Mouse (Mus musculus) frontal cortex, adult (tissue): ENCODE results near the gene C530008M17Rik.
A peak's percentile ranks its signal among the peaks of the same experiment; 100 is the strongest.

Experiments
- ATAC-seq: cut with Nextera tagmentation; 2 replicates; pipeline ENCODE4 v1.9.2; 2017; ENCODE audit warnings: mild to moderate bottlenecking, moderate library complexity, mixed read lengths; ENCODE audit not compliant: low TSS enrichment

Gene C530008M17Rik

DNA sequence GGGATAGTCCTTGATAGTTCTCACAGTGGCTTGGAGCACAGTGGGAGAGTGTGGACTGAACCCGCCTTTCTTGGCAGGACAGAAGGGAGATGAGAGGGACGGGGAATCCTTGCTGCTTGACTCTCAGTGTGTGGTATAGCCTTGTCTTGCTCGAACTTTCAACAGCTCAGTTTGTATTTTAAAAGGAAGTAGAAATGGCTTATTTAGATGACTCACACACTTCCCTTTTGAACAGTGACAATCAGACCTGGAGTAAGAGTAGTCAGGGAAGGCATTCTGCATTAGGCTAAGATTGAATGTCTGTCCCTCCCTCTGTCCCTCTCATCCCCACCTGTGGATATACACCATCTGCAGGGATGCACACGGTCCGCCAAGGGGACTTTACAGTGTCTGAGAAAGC lies 115.1 kb downstream of the C530008M17Rik start:
- no peak for ATAC-seq

- ATAC-seq: no peak
Observed at GRCm38 (mm10) chr5:76772831-76773230, 116.5 kb downstream of the C530008M17Rik start.

DNA sequence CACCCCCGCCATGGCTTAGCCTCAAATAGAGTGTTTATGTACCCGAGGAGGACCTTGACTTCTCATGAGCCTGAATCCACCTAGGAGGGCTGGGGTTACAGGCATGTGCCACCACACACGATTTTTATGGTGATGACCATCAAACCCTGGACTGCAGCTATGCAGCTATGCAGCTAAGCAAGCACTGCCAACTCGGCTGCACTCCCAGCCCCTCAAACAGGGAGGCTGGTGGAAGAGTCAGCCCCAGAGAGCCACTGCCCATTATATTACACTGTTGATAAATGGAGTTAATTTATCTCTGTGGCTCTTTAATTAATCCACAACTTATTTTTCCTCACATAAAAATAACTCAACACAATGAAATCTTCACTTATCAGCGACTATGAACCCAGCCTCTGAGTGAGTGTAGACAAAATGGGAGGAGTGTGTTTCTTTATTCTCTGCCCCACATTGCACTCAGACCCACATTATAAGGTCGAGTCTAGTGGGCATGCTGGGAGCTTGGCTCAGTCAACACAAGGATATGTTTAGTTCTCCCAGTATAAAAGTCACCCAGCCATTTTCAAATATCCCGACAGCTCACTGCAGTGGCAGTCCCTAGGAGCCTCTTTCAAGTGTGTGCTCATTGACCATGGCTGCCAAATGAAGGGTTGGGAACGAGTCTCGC lies 117.3 kb downstream of the C530008M17Rik start:
- ATAC-seq: no peak

DNA sequence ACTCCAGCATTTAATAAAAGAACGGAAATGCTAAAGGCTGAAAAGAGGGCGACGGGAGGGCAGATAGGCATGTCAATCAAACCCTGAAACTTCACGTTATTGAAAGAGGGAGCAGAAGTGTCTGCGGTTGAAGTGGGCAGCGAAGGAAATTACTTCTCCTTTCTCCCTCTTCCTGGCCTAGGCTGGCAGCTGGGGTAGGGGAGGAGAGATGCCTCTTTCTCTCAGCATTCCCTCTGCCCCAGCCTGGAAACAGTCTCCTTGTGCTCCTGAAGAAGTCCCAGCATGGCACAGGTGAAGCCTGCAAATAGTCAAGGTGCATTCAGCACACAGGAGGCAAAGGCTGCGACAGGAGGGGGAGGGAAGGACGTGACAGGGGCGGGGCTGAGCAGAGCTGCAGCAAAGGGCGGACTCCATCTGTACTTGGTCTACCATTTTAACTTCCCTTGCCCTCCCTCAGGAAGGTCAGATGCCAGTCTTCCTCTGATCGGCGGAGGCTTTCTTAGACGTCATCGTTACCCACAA lies 122.8 kb downstream of the C530008M17Rik start:
- no peak for ATAC-seq

DNA sequence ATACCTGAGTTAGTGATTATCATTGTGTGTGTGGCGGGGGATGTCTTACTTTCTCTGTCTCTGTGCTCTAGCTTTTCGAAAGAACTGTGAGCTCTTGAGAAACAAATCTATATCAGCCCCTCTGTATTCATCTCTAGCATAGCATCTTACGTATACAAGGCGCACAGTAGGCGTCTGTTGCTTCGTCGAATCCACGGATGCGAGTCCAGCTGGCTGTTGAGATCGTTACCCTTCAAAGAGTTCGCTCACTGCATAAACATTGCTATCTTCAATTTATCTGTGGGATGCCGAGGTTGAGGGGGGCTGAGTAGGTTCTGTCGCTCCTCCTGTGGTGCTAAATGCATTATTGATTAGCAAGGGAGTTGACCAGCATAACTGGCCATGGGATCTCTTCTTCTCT lies 125.6 kb downstream of the C530008M17Rik start:
- no peak for ATAC-seq

DNA sequence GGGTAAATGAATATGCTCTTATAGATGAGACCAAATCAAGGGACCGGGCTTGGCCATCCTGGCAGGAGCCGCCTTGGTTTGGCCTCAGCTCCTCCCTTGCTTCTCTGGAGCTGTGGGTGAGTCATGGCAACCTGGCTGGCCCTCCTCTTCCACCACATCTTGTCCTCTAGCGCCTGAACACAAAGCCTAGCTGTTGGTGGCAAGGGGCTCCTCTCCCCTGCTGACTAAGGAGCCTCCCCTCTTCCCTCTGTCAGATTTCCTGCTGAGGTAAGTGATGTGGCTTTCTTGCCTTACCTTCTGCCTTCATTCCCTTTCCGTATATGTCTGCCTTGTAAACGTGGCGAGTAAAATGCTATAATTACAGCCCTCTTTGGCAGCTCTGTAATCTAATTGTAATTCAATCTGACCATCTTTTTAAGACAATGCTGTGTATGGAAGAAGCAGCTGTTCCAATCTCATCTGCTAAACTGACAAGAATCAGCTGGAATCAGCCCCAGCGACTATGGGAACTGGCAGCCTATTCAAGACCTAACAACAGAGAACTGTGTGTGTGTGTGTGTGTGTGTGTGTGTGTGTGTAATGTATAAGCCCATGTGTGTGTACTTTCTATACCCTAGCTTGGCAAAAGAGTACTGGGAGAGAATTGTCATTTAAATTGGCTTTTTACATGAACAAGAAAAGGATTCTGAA lies 126.2 kb downstream of the C530008M17Rik start:
- peak; percentile 63 for ATAC-seq

- peak; percentile 5; the same call in 1 of the 2 replicates for ATAC-seq
Observed at GRCm38 (mm10) chr5:76783104-76783441, 126.8 kb downstream of the C530008M17Rik start.

DNA sequence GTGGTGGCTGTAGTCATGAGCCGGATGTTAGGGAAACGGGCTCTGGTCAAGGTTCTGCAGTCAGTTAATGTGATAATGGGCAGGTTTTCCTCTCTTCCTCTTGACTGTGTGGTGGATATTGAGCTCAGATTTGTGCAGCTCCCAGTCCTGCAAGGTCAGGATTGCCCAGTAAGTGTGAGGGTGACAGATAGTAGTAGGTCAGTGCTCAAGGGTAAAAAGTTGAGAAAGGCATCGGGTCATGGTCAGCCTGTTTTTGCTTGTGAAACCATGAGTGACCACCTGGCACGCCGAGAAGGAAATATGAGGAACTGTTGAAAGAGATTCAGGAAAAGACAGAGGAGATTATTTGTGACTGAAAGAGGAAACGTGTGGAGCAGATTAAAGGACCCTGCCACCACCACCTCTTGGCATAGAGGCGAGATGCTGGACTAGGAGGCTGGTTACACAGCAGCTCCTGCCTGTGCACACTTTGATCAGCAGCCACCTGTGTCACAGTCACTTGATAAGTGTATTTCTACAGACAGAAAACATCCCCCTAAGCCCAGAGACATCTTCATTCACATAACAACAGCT lies 127.9 kb downstream of the C530008M17Rik start:
- ATAC-seq: no peak

DNA sequence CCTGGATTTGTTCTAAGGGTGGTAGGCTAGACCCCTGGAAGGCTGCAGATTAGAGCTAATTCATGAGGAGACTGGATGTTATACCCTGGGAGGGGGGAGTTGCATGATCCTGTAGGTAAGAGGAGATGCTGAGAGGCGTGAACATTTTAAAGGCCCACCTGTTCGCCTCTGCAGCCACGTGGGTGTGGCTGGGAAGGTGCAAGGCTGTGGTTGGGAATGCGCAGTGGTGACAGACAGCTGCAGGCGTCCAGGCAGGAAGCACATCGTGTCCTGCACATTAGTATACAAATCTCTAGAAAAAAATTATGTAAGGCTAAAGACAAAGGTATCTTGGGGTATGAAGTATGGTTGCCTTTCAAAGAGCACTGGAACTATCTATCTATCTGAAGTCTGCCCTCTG lies 128.7 kb downstream of the C530008M17Rik start:
- ATAC-seq: no peak

DNA sequence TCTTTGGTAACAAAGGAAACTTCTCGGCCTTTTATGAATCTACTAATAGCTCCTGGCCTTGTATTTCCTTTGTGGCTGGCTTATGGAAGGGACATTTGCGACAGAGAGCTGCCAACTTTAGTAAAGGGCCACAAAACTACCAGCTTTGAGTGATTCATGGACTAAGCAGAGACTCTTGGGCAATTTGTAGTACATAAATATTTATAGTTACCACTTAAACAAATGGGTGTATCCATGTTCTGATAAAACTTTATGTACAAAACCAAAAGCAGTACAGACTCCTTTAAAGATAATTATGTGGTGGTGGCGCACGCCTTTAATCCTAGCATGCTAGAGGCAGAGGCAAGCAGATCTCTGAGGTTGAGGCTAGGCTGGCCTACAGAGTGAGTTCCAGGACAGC lies 133.6 kb downstream of the C530008M17Rik start:
- ATAC-seq: no peak

DNA sequence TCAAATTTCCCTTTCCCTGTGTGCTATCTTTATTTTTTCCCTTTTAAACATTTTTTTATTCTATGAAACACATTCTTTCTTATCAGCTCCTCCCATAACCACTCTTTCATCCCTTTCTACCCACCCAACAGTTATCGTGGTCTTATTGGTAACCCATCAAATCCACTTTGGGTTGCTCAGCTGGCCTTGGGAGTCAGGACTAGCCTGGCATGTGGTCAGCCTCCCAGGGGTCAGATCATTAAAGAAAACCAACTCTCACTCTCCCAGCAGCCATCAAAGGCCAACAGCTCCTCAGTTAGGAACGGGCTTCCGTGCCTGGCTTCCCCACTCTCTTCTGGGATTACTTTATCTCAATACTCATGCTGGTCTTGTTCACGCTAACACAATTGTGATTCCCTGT lies 135.0 kb downstream of the C530008M17Rik start:
- ATAC-seq: no peak

- no peak for ATAC-seq
Observed at GRCm38 (mm10) chr5:76792720-76793119, 136.4 kb downstream of the C530008M17Rik start.

- no peak for ATAC-seq
Observed at GRCm38 (mm10) chr5:76798043-76798442, 141.7 kb downstream of the C530008M17Rik start.

GRCm38 (mm10) chr5:76799471-76799870 lies 143.2 kb downstream of the C530008M17Rik start:
- no peak for ATAC-seq

DNA sequence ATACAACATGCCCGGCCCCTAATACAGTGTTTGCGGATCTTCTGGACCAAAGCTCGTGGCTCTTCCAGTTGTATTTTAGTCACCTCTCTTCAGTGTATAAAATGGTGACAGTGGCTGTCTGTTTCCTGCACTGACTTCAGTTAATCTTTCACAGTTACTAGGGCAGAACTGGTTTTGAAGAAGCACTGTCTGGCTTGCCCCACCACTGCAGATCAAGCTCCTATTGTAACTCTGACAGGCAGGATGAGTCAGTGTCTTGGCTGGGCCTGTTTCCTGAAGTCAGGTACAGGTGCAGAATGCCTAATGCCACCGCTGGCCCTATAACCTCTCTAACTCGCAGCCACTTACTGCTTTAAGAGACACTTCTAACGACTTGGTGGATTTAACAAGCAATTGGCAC lies 152.7 kb downstream of the C530008M17Rik start:
- ATAC-seq: no peak

DNA sequence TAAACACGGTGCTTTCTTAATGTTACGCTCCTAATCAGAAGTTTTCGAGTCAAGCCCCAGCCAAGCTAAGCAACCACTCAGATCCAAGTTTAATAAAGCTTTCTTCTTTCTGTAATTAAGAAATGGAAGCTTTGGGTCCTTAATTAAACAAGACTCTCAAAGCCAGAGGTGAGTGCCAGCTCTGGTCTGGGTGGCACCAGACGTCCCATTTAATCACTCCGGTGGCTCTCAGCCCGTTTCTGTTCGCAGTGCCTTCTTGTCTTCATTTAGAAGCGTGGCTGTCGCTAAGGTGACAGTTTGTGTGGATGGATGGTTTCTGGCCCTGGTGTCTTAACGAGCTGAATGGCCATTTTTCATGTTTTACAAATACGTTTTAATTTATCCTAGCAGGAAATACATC lies 158.7 kb downstream of the C530008M17Rik start:
- no peak for ATAC-seq

DNA sequence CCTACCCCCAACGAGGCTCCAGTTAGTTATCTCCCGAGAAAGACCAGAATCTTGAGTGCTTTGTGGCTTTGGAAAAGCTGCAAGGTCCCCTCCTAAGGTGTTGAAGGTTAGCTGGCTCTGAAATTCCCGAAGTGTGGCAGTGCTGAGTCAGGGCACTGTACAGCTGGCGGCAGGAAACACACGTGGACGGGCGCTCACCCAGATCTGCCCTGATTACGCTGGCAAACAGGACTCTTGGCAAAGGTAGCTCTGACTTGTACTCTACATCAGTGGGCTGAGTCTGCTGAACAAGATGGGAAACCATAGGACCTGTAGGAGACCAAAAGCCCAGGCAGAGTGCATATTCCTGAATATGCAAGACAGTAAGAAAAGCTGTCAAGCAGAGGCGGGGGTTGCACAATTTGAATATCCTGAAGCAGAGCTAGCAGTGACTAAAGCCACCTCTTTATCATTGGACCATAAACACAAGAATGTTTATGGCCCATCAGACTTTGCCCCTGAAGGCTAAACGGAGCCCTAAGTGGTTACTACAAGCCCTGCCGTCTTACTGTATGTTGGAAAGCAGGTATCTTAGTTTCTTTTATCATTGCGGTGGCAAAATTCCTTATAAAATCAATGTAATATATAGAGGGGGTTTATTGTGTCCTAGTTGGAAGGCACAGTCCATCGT lies 159.6 kb downstream of the C530008M17Rik start:
- ATAC-seq: peak; percentile 53

GRCm38 (mm10) chr5:76816748-76817147 lies 160.4 kb downstream of the C530008M17Rik start:
- ATAC-seq: no peak

DNA sequence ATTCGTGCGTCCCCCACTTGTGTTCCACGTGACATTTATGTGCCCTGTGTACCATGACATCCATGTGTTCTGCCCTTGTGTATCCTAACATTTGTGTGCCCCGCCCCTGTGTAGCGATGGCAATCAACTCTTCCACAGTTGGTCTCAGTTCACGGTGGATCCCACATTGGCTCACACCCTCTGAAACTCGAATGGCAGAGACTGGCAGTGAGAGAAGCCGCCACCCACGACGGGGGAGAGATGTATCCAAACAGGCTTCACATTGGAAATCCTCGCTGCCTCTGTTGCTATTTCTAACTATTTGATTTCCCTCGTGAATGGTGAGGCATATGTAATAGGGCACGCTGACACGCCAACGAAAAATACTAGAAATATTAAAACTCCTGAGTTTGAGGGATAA lies 161.4 kb downstream of the C530008M17Rik start:
- peak; percentile 63; the same call in 1 of the 2 replicates for ATAC-seq

DNA sequence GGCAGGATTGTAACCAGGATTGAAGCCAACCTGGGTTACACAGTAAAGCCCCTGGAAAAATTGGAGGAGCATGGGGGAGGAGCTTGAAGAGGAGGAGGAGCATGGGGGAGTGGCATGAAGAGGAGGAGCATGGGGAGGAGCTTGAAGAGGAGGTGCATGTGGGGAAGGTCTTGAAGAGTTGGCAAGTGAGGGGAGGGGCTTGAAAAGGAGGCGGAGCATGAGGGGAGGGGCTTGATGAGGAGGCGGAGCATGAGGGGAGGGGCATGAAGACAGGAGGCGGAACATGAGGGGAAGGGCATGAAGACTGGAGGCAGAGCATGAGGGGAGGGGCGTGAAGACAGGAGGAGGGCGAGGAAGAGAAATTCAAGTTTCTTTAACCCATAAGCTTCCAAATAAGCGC lies 162.5 kb downstream of the C530008M17Rik start:
- ATAC-seq: no peak

DNA sequence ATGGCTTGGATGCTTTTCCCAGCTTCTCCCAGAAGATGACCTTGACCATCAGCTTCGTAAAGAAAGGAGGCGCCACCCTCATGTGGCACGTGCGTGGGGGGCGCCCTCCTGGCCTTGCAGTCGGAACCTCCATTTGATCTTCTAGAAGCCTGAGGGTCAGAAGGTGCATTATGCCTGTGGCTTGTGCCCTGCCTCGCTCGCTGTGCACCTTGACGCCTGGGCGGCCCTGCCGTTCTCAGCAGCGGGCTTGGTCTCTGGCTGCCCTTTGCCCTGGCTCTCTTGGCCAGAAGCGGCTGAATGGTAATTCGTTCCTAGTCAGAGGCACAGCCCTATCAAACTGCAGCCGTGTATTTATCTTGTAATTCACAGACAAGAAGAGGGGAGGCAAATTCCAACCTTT lies 165.8 kb downstream of the C530008M17Rik start:
- no peak for ATAC-seq

DNA sequence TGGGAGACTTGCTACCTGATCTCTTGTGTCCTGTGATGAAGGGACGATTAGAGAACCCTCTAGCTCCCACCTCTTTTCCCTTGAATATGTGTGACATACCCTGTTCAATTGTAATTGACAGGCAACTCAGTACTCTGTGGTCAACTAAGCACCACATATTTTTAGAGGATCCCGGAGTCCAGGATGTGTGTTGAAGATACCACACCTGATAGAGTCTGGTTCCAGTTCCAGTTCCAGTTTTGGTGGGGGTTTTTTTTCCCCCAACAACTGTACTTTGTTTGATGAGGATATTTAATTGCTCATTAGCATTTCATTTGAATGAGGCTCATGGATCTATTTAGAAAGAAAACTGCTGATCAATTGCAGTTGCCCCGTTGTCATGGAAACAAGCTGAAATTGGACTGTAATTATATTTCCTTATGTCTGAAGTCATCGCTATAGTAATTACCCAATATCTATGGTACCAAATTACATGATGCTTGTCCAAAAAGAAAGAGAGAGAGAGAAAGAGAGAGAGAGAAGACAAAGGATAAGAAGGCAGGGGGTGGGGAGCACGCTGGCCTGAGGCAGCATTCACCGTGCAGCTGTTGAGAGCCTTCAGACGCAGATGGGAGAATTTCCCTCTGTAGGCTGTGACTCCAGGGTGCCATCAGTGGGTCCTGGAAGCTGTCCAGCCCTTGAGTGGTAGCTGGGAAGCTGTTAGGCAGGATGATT lies 172.4 kb downstream of the C530008M17Rik start:
- ATAC-seq: peak; percentile 58
